ENCODE assay signal across 11 mouse cellular contexts in genomic region chr5:36669021-36670008, GRCm38 (mm10). TPM values are rescaled to one million over a fixed set of nuclear protein-coding genes. Genes with fewer than 3 reads are reported as not detected.
DNase-seq lines count a peak whose midpoint lies in the region; TF ChIP-seq lines count a peak whose summit lies in the region.
"Had no signal": no experiment of that assay in that cellular context is flagged by ENCODE, and none has a peak within 500 bp of the region (broad histone marks: within the 10 kb centered on the region; RNA-seq: fewer than 3 reads in every experiment).

No protein-coding gene starts in this region.

- TF ChIP-seq POLR2A in small intestine, adult 2 months (IDR thresholded peaks at IDR 0.05; ENCODE audit: low read depth, low read length) = no peak

- H3K27me3 ChIP-seq in small intestine, adult 2 months (ENCODE audit: control insufficient read depth, insufficient read depth, low read length) = no peaks in the 10 kb centered on the region
- H3K27me3 ChIP-seq: Patski; stomach, embryonic 15.5 days had no signal

- H3K27ac ChIP-seq in small intestine, adult 2 months (ENCODE audit: insufficient read depth, low read depth, low read length) = peak overlapping the region; percentile 38; the same call in 1 of the 2 replicates
- H3K27ac ChIP-seq: stomach, embryonic 15.5 days had no signal

- peaks cover 5% of the 10 kb centered on the region for H3K4me1 ChIP-seq in small intestine, adult 2 months (ENCODE audit: control insufficient read depth, insufficient read depth, insufficient read length, low read length)
- H3K4me1 ChIP-seq: stomach, embryonic 15.5 days had no signal

- no peak overlapping the region for H3K4me3 ChIP-seq in small intestine, adult 2 months (ENCODE audit: low read depth, low read length)
- H3K4me3 ChIP-seq: stomach, embryonic 15.5 days had no signal

- WGBS in small intestine, adult 2 months = 73% methylated on average over 7 of the region's 7 CpGs

- peaks cover 37% of the 10 kb centered on the region for H3K36me3 ChIP-seq in small intestine, adult 2 months (ENCODE audit: control insufficient read depth, insufficient read depth, low read length)

- no peak for TF ChIP-seq CTCF in small intestine, adult 2 months (IDR thresholded peaks at IDR 0.05; ENCODE audit: extremely low read depth, insufficient read length, insufficient replicate concordance, low read depth, low read length)

- peak; percentile 69 to 77 for DNase-seq in layer of hippocampus, adult 18-20 months (ENCODE audit: low spot score in 2 of 2)
- no peak for DNase-seq in layer of hippocampus, postnatal 10 days (ENCODE audit: low spot score in 2 of 2)
- DNase-seq in MEL-GATA-1-ER (ENCODE audit: extremely low read depth, low read depth) = peak; percentile 55
- peak; percentile 79 for DNase-seq in layer of hippocampus, adult 9-11 months
- DNase-seq in adrenal gland, adult 8-10 months = no peak
- DNase-seq in adrenal gland, adult 18-20 months (ENCODE audit: low spot score in 2 of 2) = no peak
- no peak for DNase-seq in kidney, adult 11 months
- DNase-seq: lung, adult 2 months had no signal

RNA-seq across cellular contexts. Expression of gene D5Ertd579e, which starts 26.5 kb away (rescaled TPM):
- total RNA-seq in layer of hippocampus, adult 18-20 months (2021) = 10 to 100 TPM; 89.0 to 98.6 TPM
- total RNA-seq in layer of hippocampus, postnatal 10 days (2021) = 100 to 1,000 TPM in 1 of 2 experiments, 10 to 100 TPM in 1; 99.8 to 117 TPM
- polyA plus RNA-seq in small intestine, adult 2 months (2012; rRNA removed) = 14.4 and 27.4 TPM in 2 replicates
- 10 to 100 TPM; 64.5 to 98.4 (median 79.4) TPM for total RNA-seq in adrenal gland, adult 8-10 months (2022)
- 10 to 100 TPM; 73.9 to 87.5 TPM for total RNA-seq in adrenal gland, adult 18-20 months (2021)

Comparison
In these comparisons a context has a peak if more than half of its experiments do, and no peak if none do; other contexts are left out.
1. DNase-seq: peak in layer of hippocampus, adult 18-20 months (2 of 2), MEL-GATA-1-ER (single experiment) and layer of hippocampus, adult 9-11 months (single experiment); none in layer of hippocampus, postnatal 10 days (0 of 2), adrenal gland, adult 8-10 months (single experiment), adrenal gland, adult 18-20 months (0 of 2) and kidney, adult 11 months (single experiment).